Mouse (Mus musculus) hindbrain, embryonic 10.5 days (tissue): ENCODE measurements at regions not wholly inside any gene's neighbourhood (a gene's known extent, or its start where the extent isn't known, plus 50 kb on each side); places are given as distances from the start of the nearest gene placed in this dataset.

ENCODE experiments used
- DNase-seq: peaks from one replicate; pipeline ENCODE4 v3.0.0-alpha.2; 2017; ENCODE audit warnings: low spot score
- H3K27ac ChIP-seq: fragments of 300-500 bp; sonication (generic); 2 replicates; pipeline ENCODE4 v1.5.1; 2016; ENCODE audit warnings: mild to moderate bottlenecking, moderate library complexity
- H3K27me3 ChIP-seq: fragments of 300-500 bp; sonication (generic); 2 replicates; pipeline ENCODE4 v1.6.1; 2016; ENCODE audit warnings: mild to moderate bottlenecking; ENCODE audit not compliant: poor library complexity, insufficient read depth, severe bottlenecking
- H3K36me3 ChIP-seq: fragments of 300-500 bp; sonication (generic); 2 replicates; pipeline ENCODE4 v1.6.1; 2016; ENCODE audit warnings: mild to moderate bottlenecking, moderate library complexity
- H3K4me1 ChIP-seq: fragments of 300-500 bp; sonication (generic); replicated peaks from 2 replicates; pipeline ENCODE4 v1.6.1; 2016; ENCODE audit warnings: mild to moderate bottlenecking
- H3K4me3 ChIP-seq: fragments of 300-500 bp; sonication (generic); 2 replicates; pipeline ENCODE4 v1.5.1; 2016; ENCODE audit warnings: mild to moderate bottlenecking, moderate library complexity
- H3K9me3 ChIP-seq: fragments of 300-500 bp; sonication (generic); 2 replicates; pipeline ENCODE4 v1.6.1; 2016; ENCODE audit warnings: mild to moderate bottlenecking, moderate library complexity
- WGBS: fragments of 180-500 bp; shearing (Covaris S2); methylation state at CpG from one replicate; pipeline ENCODE4 v1.1.7; 2016; 5-methylcytosine and 5-hydroxymethylcytosine counted together

DNA sequence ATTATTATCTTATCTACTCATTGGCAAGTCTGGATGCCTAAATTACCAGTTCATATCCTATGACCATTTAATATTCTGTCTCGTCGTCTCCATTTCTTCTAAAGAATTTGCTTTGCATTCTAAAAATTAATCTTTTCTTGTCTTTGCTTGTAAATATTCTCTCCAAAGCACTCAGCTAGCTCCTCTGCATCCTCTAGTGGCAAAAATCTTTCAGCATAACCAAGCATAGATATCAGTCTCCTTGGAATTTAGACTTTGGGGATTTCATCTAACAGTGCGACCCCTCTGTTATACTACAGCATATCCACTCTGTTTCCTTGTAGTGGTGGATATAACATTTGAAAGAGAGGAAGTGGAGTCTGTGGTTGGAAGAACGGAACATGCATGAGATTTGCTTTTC lies 292.7 kb downstream of the Cenpc1 start:
- no peaks in the 10 kb centered on the region for H3K9me3 ChIP-seq
- no peak overlapping the region for H3K27ac ChIP-seq
- WGBS: 96% methylated on average over 4 of the region's 4 CpGs
- no peaks in the 10 kb centered on the region for H3K4me1 ChIP-seq
- H3K36me3 ChIP-seq: no peaks in the 10 kb centered on the region
- H3K27me3 ChIP-seq: no peaks in the 10 kb centered on the region
- no peak for DNase-seq
- no peak overlapping the region for H3K4me3 ChIP-seq

DNA sequence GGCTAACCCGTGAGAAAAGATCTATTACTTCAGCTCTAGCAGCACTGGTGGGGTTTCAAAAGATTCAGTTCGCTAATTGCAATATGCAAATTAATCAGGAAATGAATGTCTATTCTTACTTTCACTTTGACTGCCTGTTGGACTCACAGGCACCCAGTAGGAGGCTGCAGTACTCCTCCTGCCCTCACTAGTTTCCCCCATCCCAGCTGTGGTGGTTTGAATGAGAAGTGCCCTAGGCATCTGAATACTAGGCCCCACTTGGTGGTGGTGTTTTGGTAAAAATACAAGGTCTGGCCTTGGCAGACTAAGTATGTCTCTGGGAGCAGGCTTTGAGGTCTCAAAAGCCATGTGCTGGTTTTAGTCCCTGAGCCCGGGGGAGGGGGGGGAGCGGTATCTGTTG lies 293.3 kb downstream of the Cenpc1 start:
- Histone ChIP-seq H3K4me3 (no peak overlapping the region), H3K4me1 (no peaks in the 10 kb centered on the region), H3K27me3 (no peaks in the 10 kb centered on the region), H3K9me3 (no peaks in the 10 kb centered on the region), H3K27ac (no peak overlapping the region), H3K36me3 (no peaks in the 10 kb centered on the region)
- WGBS: 65% methylated on average over 4 of the region's 4 CpGs
- no peak for DNase-seq

DNA sequence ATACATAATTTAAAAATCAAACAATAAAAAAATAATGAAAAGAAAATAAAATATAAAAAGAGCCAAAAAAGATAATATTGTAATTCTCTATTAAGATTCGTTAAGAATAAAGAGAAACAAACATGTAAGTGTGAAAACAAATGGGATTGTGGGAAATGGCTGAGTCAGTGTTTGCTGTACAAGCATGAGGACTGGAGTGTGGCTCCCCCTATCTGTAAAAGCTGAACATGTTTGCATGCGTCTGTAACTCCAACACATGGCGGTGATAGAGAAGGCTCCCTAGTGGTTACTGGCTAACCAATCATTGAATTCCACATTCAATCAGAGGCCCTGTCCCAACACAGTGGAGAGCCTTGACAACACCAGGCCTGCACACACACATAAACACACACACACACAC lies 298.2 kb downstream of the Cenpc1 start:
- Histone ChIP-seq H3K9me3 (no peaks in the 10 kb centered on the region), H3K27ac (no peak overlapping the region), H3K4me1 (no peaks in the 10 kb centered on the region), H3K36me3 (no peaks in the 10 kb centered on the region), H3K4me3 (no peak overlapping the region), H3K27me3 (no peaks in the 10 kb centered on the region)
- WGBS: 88% methylated on average over 3 of the region's 3 CpGs
- no peak for DNase-seq

DNA sequence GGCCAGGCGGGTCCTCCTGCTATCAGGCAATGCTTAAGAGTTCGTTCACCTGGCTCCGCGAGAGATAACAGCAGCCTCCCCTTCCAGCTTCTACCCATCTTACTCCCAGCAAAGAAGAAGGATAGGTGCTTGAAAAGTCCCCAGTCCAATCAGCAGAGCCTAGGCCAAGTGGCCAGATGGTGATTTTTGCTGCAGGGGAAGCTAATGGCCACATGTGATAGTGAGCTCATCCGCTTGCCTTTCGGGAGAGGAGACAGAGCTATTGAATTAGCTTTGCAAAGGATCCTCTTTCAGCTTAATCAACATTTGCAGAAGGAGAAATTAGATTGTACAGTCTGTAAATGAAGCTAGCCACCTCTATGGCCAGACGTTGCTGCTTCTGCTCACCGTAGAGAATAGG lies 308.7 kb downstream of the Cenpc1 start:
- WGBS: 90% methylated on average over 8 of the region's 8 CpGs

DNA sequence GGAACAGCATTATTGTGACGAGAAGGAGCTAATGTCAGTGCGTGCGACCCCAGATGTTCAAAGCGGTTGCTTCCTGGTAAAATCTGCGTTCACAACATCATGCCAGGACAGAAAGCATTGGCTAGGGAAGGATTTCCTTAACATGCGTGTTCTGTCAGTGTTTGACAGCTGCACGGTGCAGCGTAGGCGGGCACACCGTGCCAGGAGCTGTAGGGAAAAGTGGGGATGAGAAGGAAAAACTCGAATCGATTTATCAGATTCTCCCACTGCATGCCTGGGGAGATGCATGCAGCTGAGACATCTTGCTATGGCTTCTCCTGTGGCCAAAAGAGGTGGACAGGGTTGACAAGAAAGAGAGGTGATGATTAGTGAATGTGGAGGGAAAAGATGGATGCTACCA lies 311.2 kb downstream of the Cenpc1 start:
- H3K9me3 ChIP-seq: no peaks in the 10 kb centered on the region
- no peaks in the 10 kb centered on the region for H3K36me3 ChIP-seq
- no peak overlapping the region for H3K27ac ChIP-seq
- no peaks in the 10 kb centered on the region for H3K27me3 ChIP-seq
- H3K4me1 ChIP-seq: no peaks in the 10 kb centered on the region
- WGBS: 91% methylated on average over 12 of the region's 12 CpGs
- DNase-seq: no peak
- H3K4me3 ChIP-seq: no peak overlapping the region

More for the DNA sequence above, 308.7 kb downstream of the Cenpc1 start:
- Histone ChIP-seq H3K9me3 (no peaks in the 10 kb centered on the region), H3K4me3 (no peak overlapping the region), H3K4me1 (no peaks in the 10 kb centered on the region), H3K27ac (no peak overlapping the region), H3K27me3 (no peaks in the 10 kb centered on the region), H3K36me3 (no peaks in the 10 kb centered on the region)
- DNase-seq: no peak

DNA sequence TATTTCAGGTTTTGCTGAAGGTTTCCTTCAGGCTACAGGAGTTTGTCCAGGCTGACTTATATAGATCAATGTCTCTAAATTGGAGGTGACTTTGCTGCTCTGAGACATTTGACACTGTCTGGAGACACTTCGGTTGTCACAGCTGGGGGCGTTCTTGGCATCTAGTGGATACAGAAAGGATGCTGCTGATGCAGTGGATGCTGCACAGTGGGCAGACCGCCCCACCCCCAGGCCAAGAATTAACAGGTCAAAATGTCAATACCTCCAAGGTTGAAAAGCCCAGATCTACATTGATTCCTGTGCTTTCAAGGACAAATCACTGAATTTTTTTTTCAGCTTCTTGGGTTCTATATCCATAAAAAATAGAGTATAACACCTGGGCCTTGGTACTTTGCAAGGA lies 312.3 kb downstream of the Cenpc1 start:
- H3K4me3 ChIP-seq: no peak overlapping the region
- H3K27ac ChIP-seq: no peak overlapping the region
- WGBS: 68% methylated on average over 3 of the region's 3 CpGs
- no peaks in the 10 kb centered on the region for H3K9me3 ChIP-seq
- H3K36me3 ChIP-seq: no peaks in the 10 kb centered on the region
- H3K4me1 ChIP-seq: no peaks in the 10 kb centered on the region
- no peak for DNase-seq
- H3K27me3 ChIP-seq: no peaks in the 10 kb centered on the region

DNA sequence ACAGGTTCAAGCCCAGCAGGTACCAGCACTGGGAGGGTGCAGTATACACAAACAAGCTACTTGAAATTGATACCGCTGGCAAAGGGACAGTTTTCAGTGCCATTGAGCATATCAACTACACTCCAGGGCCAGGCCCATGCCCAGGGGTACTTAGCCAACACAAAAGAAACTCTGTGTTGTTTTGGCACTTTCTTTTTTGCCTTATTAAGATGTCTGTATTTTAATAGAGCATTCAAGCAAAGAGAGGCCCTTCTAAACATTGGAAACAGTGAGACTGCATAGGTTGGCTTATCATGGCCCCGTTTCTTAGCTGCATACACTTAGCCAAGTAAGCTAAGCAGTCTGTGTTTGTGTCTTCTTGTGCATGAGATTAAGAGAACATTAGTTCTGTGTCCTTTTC lies 313.7 kb downstream of the Cenpc1 start:
- DNase-seq: no peak
- no peak overlapping the region for H3K4me3 ChIP-seq
- H3K4me1 ChIP-seq: no peaks in the 10 kb centered on the region
- no peaks in the 10 kb centered on the region for H3K9me3 ChIP-seq
- no peaks in the 10 kb centered on the region for H3K36me3 ChIP-seq
- no peaks in the 10 kb centered on the region for H3K27me3 ChIP-seq
- H3K27ac ChIP-seq: no peak overlapping the region
- 78% methylated on average over 2 of the region's 2 CpGs for WGBS

DNA sequence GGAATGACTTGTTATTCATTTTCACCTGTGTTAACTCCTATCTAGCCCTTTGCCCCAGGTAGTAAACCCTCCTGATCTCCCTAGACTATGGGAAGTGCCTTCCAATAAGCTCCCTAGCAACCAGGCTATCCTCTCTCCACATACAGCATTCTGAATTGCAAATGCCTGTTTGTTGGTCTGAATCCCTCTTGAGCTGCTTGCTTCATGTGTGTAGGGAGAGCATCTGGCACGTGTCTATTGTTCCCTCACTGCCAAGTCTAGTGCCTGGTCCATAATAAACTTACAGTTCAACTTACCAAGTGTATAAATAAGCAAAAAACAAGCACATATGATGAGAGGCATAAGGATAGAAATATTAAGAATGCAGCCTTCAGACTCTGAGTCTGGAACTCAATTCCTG lies 314.5 kb downstream of the Cenpc1 start:
- H3K4me3 ChIP-seq: no peak overlapping the region
- no peaks in the 10 kb centered on the region for H3K27me3 ChIP-seq
- H3K9me3 ChIP-seq: no peaks in the 10 kb centered on the region
- 73% methylated on average over 1 of the region's 1 CpGs for WGBS
- DNase-seq: no peak
- no peaks in the 10 kb centered on the region for H3K36me3 ChIP-seq
- H3K27ac ChIP-seq: no peak overlapping the region
- H3K4me1 ChIP-seq: no peaks in the 10 kb centered on the region

DNA sequence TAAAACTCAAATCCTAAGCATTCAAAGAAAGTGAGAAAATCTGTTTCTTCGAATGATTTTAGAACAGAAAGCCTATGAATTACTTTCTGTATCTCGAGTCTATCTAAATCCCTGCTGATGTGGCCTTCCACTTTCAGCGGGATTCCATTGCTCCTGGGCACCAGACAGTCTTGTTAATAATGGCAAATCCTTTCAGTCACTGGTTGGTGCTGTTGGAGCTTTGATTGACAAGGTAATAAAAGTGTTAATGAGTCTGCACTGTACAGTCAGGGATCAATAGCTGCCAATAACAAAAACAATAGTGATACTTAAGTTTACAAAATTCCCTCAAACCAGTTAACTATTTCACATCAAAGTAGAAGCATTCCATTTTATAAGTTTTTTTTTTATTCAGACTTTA lies 335.8 kb downstream of the Cenpc1 start:
- WGBS: 54% methylated on average over 3 of the region's 3 CpGs
- no peak for DNase-seq
- Histone ChIP-seq H3K4me3 (no peak overlapping the region), H3K4me1 (no peaks in the 10 kb centered on the region), H3K27ac (no peak overlapping the region), H3K27me3 (no peaks in the 10 kb centered on the region), H3K9me3 (no peaks in the 10 kb centered on the region), H3K36me3 (no peaks in the 10 kb centered on the region)

DNA sequence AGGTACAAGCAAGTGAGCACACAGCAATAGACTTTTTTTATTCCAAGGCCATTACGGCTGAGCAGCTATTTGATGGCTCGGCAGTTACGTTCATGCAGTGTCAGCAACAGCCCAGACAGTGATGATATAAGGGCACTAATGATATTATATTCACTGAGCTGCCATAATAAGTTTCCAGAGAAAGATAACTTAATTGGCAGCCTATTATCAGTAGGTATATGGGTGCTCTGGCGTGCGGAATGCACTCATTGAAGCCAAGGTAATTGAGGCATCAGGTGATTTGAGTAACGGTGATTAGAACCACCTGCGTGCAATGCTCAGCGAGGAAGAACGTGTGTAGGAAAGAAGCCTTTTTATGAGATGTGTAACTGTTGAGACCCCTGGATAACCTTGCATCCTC lies 358.0 kb downstream of the Cenpc1 start:
- Histone ChIP-seq H3K27ac (no peak overlapping the region), H3K36me3 (no peaks in the 10 kb centered on the region), H3K27me3 (no peaks in the 10 kb centered on the region), H3K9me3 (no peaks in the 10 kb centered on the region), H3K4me3 (no peak overlapping the region), H3K4me1 (no peaks in the 10 kb centered on the region)
- no peak for DNase-seq
- WGBS: 86% methylated on average over 9 of the region's 9 CpGs

DNA sequence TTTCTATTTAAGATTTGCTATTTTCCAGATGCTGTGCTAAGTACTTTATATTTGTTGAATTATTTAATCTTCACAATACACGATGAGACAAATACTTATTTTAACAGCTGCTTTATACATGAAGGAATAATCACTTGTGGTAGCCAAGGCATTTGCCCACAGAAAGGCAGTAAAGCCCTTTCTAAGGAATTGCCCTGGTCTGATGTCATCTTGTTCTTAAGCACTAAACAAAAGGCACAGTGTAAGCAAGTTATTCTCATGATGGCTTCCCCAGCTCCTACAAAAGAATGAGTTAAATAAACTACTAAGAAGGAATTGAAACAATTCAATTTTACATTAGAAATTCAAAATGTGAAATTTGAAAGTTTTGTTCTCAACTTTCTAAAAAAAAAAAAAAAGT lies 358.8 kb downstream of the Cenpc1 start:
- no peaks in the 10 kb centered on the region for H3K4me1 ChIP-seq
- H3K9me3 ChIP-seq: no peaks in the 10 kb centered on the region
- H3K36me3 ChIP-seq: no peaks in the 10 kb centered on the region
- no peak overlapping the region for H3K27ac ChIP-seq
- no peak overlapping the region for H3K4me3 ChIP-seq
- H3K27me3 ChIP-seq: no peaks in the 10 kb centered on the region
- no peak for DNase-seq
- WGBS: 60% methylated on average over 1 of the region's 1 CpGs

DNA sequence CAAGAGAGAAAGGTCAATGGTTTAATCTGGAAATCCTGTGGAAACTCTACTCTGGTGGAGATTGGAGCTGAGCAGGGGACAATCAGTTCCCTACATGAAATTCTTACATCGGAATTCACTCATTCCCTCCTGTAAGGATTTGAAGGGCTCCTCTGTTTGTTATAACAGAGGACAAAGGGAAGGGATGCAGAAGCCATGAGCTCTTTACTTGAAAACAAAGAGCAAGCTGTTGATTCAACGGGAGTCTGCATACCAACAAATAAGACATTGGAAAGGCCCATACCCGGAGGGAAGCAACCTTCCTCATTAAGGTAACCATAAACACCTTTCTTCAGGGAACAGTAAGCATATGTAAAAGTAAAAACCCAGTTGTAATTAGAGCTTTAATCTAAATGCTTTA lies 359.3 kb downstream of the Cenpc1 start:
- Histone ChIP-seq H3K27me3 (no peaks in the 10 kb centered on the region), H3K4me1 (no peaks in the 10 kb centered on the region), H3K27ac (no peak overlapping the region), H3K9me3 (no peaks in the 10 kb centered on the region), H3K4me3 (no peak overlapping the region), H3K36me3 (no peaks in the 10 kb centered on the region)
- WGBS: 28% methylated on average over 3 of the region's 3 CpGs
- no peak for DNase-seq

DNA sequence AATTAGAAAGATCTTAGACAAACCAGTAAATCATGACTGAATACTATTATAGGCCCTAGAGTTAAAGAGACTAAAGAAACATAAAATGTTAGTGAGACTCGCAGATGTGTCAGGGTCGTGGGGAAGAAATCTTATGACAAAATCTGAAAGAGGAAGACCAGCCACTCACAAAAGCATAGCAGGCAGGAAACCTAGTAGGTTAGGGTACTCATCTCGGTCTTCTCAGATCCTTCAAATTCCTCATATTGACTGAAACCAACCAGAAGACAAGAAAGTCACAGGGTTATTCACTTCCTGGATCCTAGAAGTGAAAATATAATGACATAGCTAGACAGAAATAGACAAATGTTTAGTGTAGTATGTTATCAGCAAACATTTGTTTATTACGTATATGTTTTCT lies 387.5 kb downstream of the Cenpc1 start:
- Histone ChIP-seq H3K4me1 (no peaks in the 10 kb centered on the region), H3K9me3 (no peaks in the 10 kb centered on the region), H3K36me3 (no peaks in the 10 kb centered on the region), H3K27ac (no peak overlapping the region), H3K4me3 (no peak overlapping the region), H3K27me3 (no peaks in the 10 kb centered on the region)
- DNase-seq: no peak
- WGBS: 91% methylated on average over 4 of the region's 4 CpGs

DNA sequence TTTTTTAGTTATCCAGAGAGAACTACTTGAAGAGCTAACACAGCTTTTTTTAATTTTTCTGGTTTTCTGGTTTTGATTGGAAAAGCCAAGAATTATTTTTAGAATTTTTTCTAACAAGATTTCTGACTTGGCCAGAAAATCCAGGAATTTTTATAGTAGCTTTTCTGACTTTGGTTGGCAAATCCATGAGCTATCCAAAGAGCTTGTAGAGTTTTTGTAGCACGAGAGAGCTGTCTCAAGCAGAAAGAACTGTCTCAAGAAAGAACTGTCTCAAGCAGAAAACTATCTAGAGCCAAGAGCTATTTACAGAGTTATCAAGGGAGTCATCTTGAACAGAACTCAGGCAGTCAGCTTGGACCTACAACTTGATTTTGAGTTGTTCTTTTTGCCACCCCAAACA lies 394.3 kb downstream of the Cenpc1 start:
- 80% methylated on average over 1 of the region's 1 CpGs for WGBS
- Histone ChIP-seq H3K36me3 (no peaks in the 10 kb centered on the region), H3K27me3 (no peaks in the 10 kb centered on the region)

More for the DNA sequence above, 394.3 kb downstream of the Cenpc1 start:
- Histone ChIP-seq H3K27ac (no peak overlapping the region), H3K4me3 (no peak overlapping the region), H3K9me3 (no peaks in the 10 kb centered on the region), H3K4me1 (no peaks in the 10 kb centered on the region)
- DNase-seq: no peak
